Mouse (Mus musculus) ES-E14 (cell line): ENCODE data around the gene Stk10. TPM values are rescaled to one million over a fixed set of nuclear protein-coding genes. Genes with fewer than 3 reads are reported as not detected.

Source experiments
- DNase-seq: peaks from one replicate; pipeline ENCODE4 v3.0.0-alpha.2; 2013; ENCODE audit warnings: low read depth, low spot score
- H3K27ac ChIP-seq: 2 replicates; pipeline ENCODE4 v1.5.1; 2012; ENCODE audit warnings: low read depth, mild to moderate bottlenecking, low read length, moderate library complexity, mixed read lengths; ENCODE audit not compliant: poor library complexity, insufficient read depth, severe bottlenecking
- H3K36me3 ChIP-seq: 2 replicates; pipeline ENCODE4 v1.6.1; 2012; ENCODE audit warnings: mild to moderate bottlenecking, low read length, moderate library complexity, mixed read lengths; ENCODE audit not compliant: control insufficient read depth, poor library complexity, insufficient read depth, severe bottlenecking
- H3K4me1 ChIP-seq, 2 experiments: fragments of 150-350 bp in 1 of 2; sonication (generic) in 1 of 2; 2 replicates each; pipeline ENCODE4 v1.6.1; 2012; ENCODE audit warnings: low read length in 2 of 2, mild to moderate bottlenecking in 1 of 2, mixed read lengths in 1 of 2; ENCODE audit not compliant: control insufficient read depth in 2 of 2, insufficient read depth in 2 of 2, poor library complexity in 1 of 2
- H3K4me3 ChIP-seq, 2 experiments: fragments of 150-350 bp in 1 of 2; sonication (generic) in 1 of 2; 2 replicates each; pipeline ENCODE4 v1.5.1; 2012; ENCODE audit warnings: low read length in 2 of 2, low read depth in 1 of 2, mild to moderate bottlenecking in 1 of 2, mixed read lengths in 1 of 2; ENCODE audit not compliant: insufficient read depth in 1 of 2, poor library complexity in 1 of 2, severe bottlenecking in 1 of 2
- H3K9ac ChIP-seq: 2 replicates; pipeline ENCODE4 v1.6.1; 2012; ENCODE audit warnings: low read depth, mild to moderate bottlenecking, low read length, mixed read lengths; ENCODE audit not compliant: poor library complexity, insufficient read depth, severe bottlenecking
- H3K9me3 ChIP-seq: fragments of 150-350 bp; sonication (generic); 2 replicates; pipeline ENCODE4 v1.6.1; 2012; ENCODE audit warnings: low read depth, mild to moderate bottlenecking, low read length; ENCODE audit not compliant: control insufficient read depth, insufficient read depth
- CHD2 ChIP-seq: IDR thresholded peaks from 2 replicates; pipeline ENCODE4 v1.6.1; 2014; ENCODE audit warnings: mild to moderate bottlenecking, low read depth, low read length, inconsistent platforms
- HCFC1 ChIP-seq: IDR thresholded peaks from 2 replicates; pipeline ENCODE4 v1.6.1; 2012; ENCODE audit warnings: low read length, inconsistent platforms, borderline replicate concordance; ENCODE audit not compliant: insufficient read depth
- MAFK ChIP-seq: IDR thresholded peaks from 2 replicates; pipeline ENCODE4 v1.6.1; 2014; ENCODE audit warnings: mild to moderate bottlenecking, low read depth, low read length, inconsistent platforms; ENCODE audit not compliant: insufficient read depth
- ZC3H11A ChIP-seq: IDR thresholded peaks from 2 replicates; pipeline ENCODE4 v1.6.1; 2012; ENCODE audit warnings: low read depth, mild to moderate bottlenecking, inconsistent platforms, low read length, borderline replicate concordance
- ZNF384 ChIP-seq: IDR thresholded peaks from 2 replicates; pipeline ENCODE4 v1.6.1; 2012; ENCODE audit warnings: low read depth, low read length, inconsistent platforms
- in situ Hi-C, 2 experiments: fragments of 600-800 bp; cut with MboI; formaldehyde crosslinking; loops; one replicate each; pipeline ENCODE4 v1.15.1; 2025; ENCODE audit warnings: low sequenced_read_pairs in 2 of 2, inconsistent platforms in 1 of 2; ENCODE audit not compliant: unreplicated experiment in 2 of 2
- total RNA-seq: library from RNA; depleted of rRNA; stranded (reverse); fragments of 300-350 nt; gene quantifications from 2 replicates; pipeline ENCODE4 v1.2.3, GENCODE M21; 2012

Gene Stk10
- total RNA-seq, 1 experiment, result 9.8 TPM

- in situ Hi-C loops, result no loop called here
- no peak for DNase-seq
- Histone ChIP-seq H3K9ac (no peak overlapping the region), H3K4me3 (no peak overlapping the region), H3K27ac (no peak overlapping the region), H3K4me1 (no peaks in the 10 kb centered on the region), H3K36me3 (no peaks in the 10 kb centered on the region; the same call in 1 of the 2 replicates), H3K9me3 (no peaks in the 10 kb centered on the region)
- TF ChIP-seq ZC3H11A, result no peak
- no peak for TF ChIP-seq HCFC1
- TF ChIP-seq ZNF384, result no peak
- no peak for TF ChIP-seq CHD2
- no peak for TF ChIP-seq MAFK
Measured at GRCm38 (mm10) chr11:32544497-32544896, 11.4 kb downstream of the Stk10 start.

- Histone ChIP-seq H3K9me3 (no peaks in the 10 kb centered on the region), H3K4me1 (no peaks in the 10 kb centered on the region), H3K9ac (no peak overlapping the region), H3K4me3 (no peak overlapping the region), H3K36me3 (no peaks in the 10 kb centered on the region; the same call in 1 of the 2 replicates), H3K27ac (no peak overlapping the region; the same call in 1 of the 2 replicates)
- TF ChIP-seq ZC3H11A (no peak), CHD2 (no peak), MAFK (no peak)
- in situ Hi-C loops, result no loop called here
- DNase-seq, result no peak
Measured at GRCm38 (mm10) chr11:32545605-32546004, 12.5 kb downstream of the Stk10 start.

- TF ChIP-seq HCFC1, result no peak
- TF ChIP-seq ZC3H11A, result no peak
- TF ChIP-seq ZNF384, result no peak
- no peak for TF ChIP-seq CHD2
- no peak for TF ChIP-seq MAFK
- Histone ChIP-seq H3K36me3 (no peaks in the 10 kb centered on the region; the same call in 1 of the 2 replicates), H3K9ac (no peak overlapping the region), H3K27ac (no peak overlapping the region), H3K9me3 (no peaks in the 10 kb centered on the region), H3K4me1 (no peaks in the 10 kb centered on the region), H3K4me3 (no peak overlapping the region)
- DNase-seq, result no peak
- in situ Hi-C loops, result no loop called here
Measured at GRCm38 (mm10) chr11:32546483-32546882, 13.4 kb downstream of the Stk10 start.

GRCm38 (mm10) chr11:32547391-32547947 lies 14.4 kb downstream of the Stk10 start:
- TF ChIP-seq HCFC1 (no peak), ZC3H11A (no peak), CHD2 (no peak)
- DNase-seq, result no peak
- no peaks in the 10 kb centered on the region; the same call in 1 of the 2 replicates for H3K36me3 ChIP-seq
- H3K27ac ChIP-seq, result no peak overlapping the region
- no peaks in the 10 kb centered on the region for H3K4me1 ChIP-seq
- H3K9me3 ChIP-seq, result no peaks in the 10 kb centered on the region
- no peak overlapping the region for H3K4me3 ChIP-seq
- H3K9ac ChIP-seq, result no peak overlapping the region
- in situ Hi-C loops, result no loop called here

- no peak for DNase-seq
- H3K9me3 ChIP-seq, result no peaks in the 10 kb centered on the region
- no peak for TF ChIP-seq ZC3H11A
- TF ChIP-seq MAFK, result no peak
- TF ChIP-seq HCFC1, result no peak
- no peak for TF ChIP-seq ZNF384
- no peak for TF ChIP-seq CHD2
- H3K36me3 ChIP-seq, result no peaks in the 10 kb centered on the region; the same call in 1 of the 2 replicates
- H3K4me3 ChIP-seq, result no peak overlapping the region
- in situ Hi-C loops, result no loop called here
- H3K9ac ChIP-seq, result no peak overlapping the region
- H3K27ac ChIP-seq, result no peak overlapping the region
- H3K4me1 ChIP-seq, result no peaks in the 10 kb centered on the region
Measured at GRCm38 (mm10) chr11:32548240-32548639, 15.1 kb downstream of the Stk10 start.
